Mouse (Mus musculus) mouse embryonic stem cell (cell line): ENCODE results near the gene Celsr3.

Experiments used
- in situ Hi-C, 2 experiments: fragments of 300-500 bp; cut with MboI; formaldehyde crosslinking; loops; 1 replicate in 1 of 2; 3 replicates in 1 of 2; pipeline ENCODE4 v1.14.3; 2019 to 2020; ENCODE audit warnings: low sequenced_read_pairs in 2 of 2, low pct_unique_long_range_greater_than_20kb in 1 of 2, mixed read lengths in 1 of 2; ENCODE audit not compliant: unreplicated experiment in 1 of 2

Gene Celsr3

GRCm38 (mm10) chr9:108825820-108826699 lies at the start of gene Celsr3:
Gene Celsr3 (plus strand): TSS chr9:108826320.
- in situ Hi-C loops, result no loop called here

GRCm38 (mm10) chr9:108776614-108777013 lies 49.5 kb upstream of the Celsr3 start:
- in situ Hi-C loops, result no loop called here

DNA sequence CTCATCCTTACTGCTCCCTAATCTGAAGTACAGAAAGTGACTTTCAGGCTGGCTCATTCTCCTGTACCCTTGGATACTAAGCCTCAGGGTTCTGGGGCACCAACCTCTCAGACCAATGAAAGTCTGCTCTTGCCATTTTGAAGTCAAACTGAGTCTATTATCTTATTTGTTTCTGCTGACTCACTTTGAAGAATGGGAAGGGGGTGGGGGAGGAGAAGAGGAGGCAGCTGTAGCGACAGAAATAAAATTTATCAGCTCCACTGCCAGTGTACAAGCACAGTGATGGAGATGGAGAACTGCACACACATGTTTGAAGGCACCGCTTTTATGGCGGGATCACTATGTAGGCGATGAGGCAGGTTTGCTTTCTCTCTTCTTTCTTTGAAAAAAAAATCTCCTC lies 48.8 kb upstream of the Celsr3 start:
- in situ Hi-C loops, result no loop called here

DNA sequence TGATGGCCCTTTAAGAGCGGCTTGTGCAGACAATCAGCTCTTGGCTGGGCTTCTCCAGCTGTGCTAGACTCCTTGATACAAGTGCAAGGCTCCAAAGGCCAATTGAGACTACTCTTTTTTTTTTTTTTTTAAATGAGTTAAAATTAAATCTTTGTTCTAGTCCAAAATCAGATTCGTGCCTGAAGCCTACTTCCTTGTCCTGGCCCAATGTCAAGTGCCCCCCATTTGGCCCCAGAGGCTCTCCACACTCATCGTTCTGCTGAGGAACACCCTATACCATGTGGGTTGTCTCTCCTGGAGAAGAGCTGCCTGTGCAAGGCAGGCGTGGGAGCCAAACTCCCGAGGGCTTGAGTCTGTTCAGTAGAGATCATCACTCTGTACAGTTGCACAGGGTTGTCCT lies 45.2 kb upstream of the Celsr3 start:
- in situ Hi-C loops, result no loop called here

GRCm38 (mm10) chr9:108781891-108782290 lies 44.2 kb upstream of the Celsr3 start:
- in situ Hi-C loops, result no loop called here

DNA sequence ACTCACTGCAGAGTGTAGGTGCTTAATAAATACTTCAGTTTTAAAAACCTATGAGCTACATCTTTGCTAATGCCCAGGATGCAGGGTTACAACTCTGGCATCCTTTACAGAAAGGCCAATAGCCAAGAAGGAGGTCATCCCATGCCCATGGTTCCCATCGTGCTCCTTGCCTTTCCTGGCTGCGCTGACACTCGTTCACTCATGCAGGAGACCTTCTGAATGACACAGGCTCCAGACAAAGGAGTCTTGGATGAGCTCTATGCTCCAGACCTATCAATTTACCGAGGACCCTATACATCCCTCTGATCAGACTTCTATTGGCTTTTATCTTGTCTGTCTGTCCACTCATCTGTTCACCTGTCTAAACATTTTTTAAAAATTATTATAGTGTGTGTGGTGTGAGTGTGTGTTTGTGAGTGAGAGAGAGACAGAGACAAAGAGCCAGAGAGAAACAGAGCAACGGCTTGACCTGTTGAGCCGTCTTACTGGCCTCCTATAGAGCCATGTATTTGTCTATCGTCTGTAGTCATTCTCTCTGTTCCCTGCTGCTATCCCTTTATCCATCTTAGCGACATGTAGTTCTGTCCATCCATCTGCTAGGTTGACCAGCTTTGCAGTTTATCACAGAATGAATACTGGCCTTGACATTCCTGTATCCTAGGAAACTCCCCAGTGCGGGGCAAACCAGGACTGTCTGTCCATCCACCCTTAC lies 43.1 kb upstream of the Celsr3 start:
- in situ Hi-C loops, result no loop called here

DNA sequence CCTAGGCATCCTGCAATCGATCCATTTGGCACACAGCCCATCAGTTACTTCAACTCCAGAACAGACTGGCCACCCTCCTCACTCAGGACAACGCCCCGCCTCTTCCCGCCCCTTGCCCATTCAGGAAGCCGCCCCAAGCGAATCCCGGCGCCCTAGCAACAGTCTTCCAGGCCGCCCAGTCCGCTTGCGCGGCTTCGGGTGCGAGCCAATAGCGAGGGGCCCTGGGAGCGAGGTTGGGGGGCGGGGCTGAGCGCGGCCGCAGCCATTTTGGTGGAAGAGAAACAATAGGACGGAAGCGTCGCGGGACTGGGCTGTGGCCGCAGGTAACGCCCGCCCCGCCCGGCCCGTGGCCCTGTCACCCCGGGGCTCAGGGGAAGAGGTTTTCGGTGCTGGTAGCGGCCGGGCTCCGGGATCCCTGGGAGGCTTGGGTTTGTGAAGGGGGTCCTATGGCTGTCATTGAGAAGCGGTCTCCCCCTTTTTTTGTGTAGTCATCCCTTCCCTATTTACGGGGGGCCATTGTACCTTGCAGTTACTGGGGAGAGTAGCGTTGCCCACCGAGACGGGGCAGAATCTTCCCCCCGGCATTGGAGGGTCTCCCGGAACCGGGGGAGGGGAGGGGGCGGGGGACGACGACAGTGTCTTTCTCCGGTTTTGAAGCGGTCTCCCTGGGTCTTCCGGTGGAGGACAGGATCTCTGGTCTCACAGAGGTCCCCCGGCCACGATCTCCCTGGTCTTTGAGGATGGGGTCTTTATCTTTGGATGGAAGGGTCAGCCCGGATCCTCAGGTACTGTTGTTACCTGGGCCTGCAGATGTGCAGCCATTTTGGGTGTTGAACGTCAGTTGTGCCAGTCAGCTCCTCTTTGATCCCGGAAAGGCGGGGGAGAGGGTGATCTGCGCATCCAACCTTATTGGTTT lies 42.3 kb upstream of the Celsr3 start, which contains the start of gene Ip6k2:
TSS of gene Ip6k2 (plus strand) at position 249 of the 916 bp plus-strand sequence.
- in situ Hi-C loops, result no loop called here

DNA sequence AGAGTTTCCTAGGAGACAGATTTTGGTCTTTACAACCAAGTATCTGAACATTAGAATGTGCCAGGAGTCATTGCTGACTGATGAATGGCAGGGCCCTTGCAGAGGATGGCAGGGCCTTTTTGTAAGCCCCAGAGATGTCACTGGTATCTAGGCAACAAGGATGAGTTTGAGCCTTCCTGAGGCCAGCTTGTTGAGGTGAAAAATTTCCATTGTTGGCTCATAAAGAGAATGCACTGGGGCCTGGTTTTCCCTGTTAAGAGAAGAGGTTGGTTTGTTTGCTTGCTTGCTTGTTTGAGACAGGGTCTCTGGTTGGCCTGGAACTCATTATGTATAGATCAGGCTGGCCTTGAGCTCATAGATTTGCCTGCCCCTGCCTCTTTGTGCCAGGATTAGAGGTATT lies 40.7 kb upstream of the Celsr3 start:
- in situ Hi-C loops, result no loop called here

DNA sequence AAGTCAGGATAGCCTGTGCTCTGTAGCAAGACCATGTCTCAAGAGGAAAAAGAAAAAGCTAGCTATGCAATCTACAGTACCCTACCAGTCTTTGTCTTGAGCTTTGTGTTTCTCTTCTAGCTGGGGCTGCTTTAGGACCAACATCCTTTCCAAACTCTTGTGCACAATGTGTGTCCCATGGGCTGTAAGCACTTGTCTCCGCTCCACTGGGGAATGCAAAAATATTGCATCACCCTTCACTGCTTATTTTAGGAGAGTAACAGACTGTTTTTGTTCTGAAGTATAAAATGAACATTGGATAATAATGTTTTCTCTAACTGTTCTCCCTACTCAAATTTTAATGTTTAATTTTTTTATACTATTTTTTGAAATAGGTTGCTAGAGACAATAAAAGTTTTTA lies 39.6 kb upstream of the Celsr3 start:
- in situ Hi-C loops, result no loop called here

- in situ Hi-C loops, result no loop called here
Measured at GRCm38 (mm10) chr9:108787080-108787479, 39.0 kb upstream of the Celsr3 start.

DNA sequence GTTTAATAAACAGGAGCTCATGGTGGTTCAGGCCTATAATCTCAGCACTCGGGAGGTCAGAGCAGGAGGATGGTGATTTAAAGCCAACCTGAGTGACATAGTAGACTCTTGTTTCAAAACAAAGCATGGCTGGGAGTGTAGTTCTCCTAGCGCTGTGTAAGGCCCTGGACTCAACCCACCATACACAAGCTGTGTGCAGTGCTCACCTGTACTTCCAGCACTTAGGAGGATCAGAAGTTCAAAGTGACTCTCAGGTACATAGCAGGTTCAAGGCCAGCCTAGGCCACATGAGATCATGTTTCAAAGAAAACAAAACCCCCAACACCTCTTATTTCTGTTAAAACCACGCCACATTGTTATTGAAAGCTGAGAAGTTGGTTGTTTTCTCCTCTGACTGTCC lies 37.4 kb upstream of the Celsr3 start:
- in situ Hi-C loops, result no loop called here

DNA sequence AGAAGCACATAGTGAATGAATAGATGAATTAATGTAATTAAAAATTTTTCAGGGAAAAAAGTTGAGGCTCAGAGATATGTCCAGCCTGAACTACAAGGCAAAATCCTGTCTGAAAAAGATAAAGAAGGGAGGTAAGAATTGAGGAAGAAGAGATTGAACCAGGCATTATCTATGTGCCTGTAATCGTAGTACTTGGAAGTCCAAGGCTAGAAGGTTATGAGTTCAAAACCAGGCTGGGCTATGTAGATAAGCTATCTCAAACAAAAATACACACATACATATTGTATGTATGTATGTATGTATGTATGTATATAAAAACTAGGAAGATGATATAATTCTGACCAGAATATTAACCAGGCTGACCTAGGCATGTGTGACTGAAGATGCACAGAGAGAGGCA lies 33.8 kb upstream of the Celsr3 start:
- in situ Hi-C loops, result no loop called here

GRCm38 (mm10) chr9:108792730-108793129 lies 33.4 kb upstream of the Celsr3 start:
- in situ Hi-C loops, result no loop called here

GRCm38 (mm10) chr9:108795281-108795680 lies 30.8 kb upstream of the Celsr3 start:
- in situ Hi-C loops, result no loop called here

DNA sequence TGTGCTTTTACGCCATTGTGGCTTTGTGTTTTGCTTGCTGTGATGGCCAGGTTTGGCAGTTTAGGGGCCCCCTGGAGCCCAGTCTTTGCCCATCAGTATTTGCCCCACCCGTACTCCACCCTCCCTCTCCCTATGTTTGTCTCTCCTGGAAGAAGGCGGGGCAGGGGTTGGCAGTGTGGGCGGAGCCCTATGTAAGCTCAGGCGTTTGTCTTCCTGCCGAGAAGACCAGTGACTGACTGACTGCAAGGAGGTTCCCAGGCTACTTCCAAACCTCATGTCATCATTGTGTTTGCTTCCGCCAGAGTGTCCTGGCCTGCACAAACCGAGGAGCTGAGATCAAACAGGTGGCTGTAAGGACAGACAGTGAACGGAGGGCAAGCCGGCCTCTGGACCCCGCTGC lies 30.4 kb upstream of the Celsr3 start:
- in situ Hi-C loops, result no loop called here

GRCm38 (mm10) chr9:108796351-108796981 lies 29.7 kb upstream of the Celsr3 start:
- in situ Hi-C loops, result no loop called here

- in situ Hi-C loops, result no loop called here
Measured at GRCm38 (mm10) chr9:108797477-108797876, 28.6 kb upstream of the Celsr3 start.

- in situ Hi-C loops, result no loop called here
Measured at GRCm38 (mm10) chr9:108798508-108799075, 27.5 kb upstream of the Celsr3 start.
